8 mouse cellular contexts compared by ENCODE assay signal in genomic region chr17:23843812-23844273, GRCm38 (mm10). TPM values are rescaled to one million over a fixed set of nuclear protein-coding genes. Genes with fewer than 3 reads are reported as not detected.
A peak's percentile ranks its signal among the peaks of the same experiment; 100 is the strongest.
DNase-seq lines count a peak whose midpoint lies in the region; ATAC-seq and TF ChIP-seq lines count a peak whose summit lies in the region.

Prss32 (plus strand) TSS chr17:23843855.
Prss41 (minus strand) TSS chr17:23844172.

- H3K4me3 ChIP-seq in layer of hippocampus, adult 2 months: peak within 1 kb of the TSS; percentile 34
- peak within 1 kb of the TSS; percentile 18; the same call in 1 of the 2 replicates for H3K4me3 ChIP-seq in forebrain, embryonic 12.5 days (replicated peaks)
- H3K4me3 ChIP-seq in hindbrain, embryonic 16.5 days (ENCODE audit: low read length): no peak within 1 kb of the TSS
- H3K4me3 ChIP-seq in liver, embryonic 11.5 days (ENCODE audit: low read depth, low read length): peak within 1 kb of the TSS; percentile 27
- H3K4me3 ChIP-seq in midbrain, postnatal 0 days (ENCODE audit: low read depth, low read length): no peak within 1 kb of the TSS

- H3K27ac ChIP-seq in layer of hippocampus, adult 2 months: no peak within 1 kb of the TSS
- no peak within 1 kb of the TSS for H3K27ac ChIP-seq in forebrain, embryonic 12.5 days
- H3K27ac ChIP-seq in hindbrain, embryonic 16.5 days (ENCODE audit: low read depth, low read length): no peak within 1 kb of the TSS
- no peak within 1 kb of the TSS for H3K27ac ChIP-seq in liver, embryonic 11.5 days (ENCODE audit: low read depth, low read length)
- H3K27ac ChIP-seq in midbrain, postnatal 0 days (ENCODE audit: low read depth, low read length): no peak within 1 kb of the TSS

- peak; percentile 60; the same call in 1 of the 2 replicates for ATAC-seq in forebrain, embryonic 12.5 days (ENCODE audit: low FRiP score)
- ATAC-seq in hindbrain, embryonic 16.5 days: peak; percentile 40; the same call in 1 of the 2 replicates
- ATAC-seq in liver, embryonic 11.5 days (replicated peaks; ENCODE audit: low FRiP score): peak; percentile 65; the same call in 1 of the 2 replicates
- ATAC-seq in midbrain, postnatal 0 days (ENCODE audit: low FRiP score): 0 out of 2 replicates have a peak, but pooled peaks have one; percentile 47

- peaks cover 9% of the 10 kb centered on the region; the same call in 1 of the 2 replicates for H3K27me3 ChIP-seq in forebrain, embryonic 12.5 days
- H3K27me3 ChIP-seq in hindbrain, embryonic 16.5 days (replicated peaks; ENCODE audit: control insufficient read depth, insufficient read depth, low read length): peaks cover 3% of the 10 kb centered on the region; the same call in 1 of the 2 replicates
- no peaks in the 10 kb centered on the region for H3K27me3 ChIP-seq in liver, embryonic 11.5 days (replicated peaks; ENCODE audit: control insufficient read depth, insufficient read depth, low read length)
- no peaks in the 10 kb centered on the region for H3K27me3 ChIP-seq in midbrain, postnatal 0 days (ENCODE audit: insufficient read depth, low read length)

- H3K4me1 ChIP-seq in forebrain, embryonic 12.5 days: no peaks in the 10 kb centered on the region
- no peaks in the 10 kb centered on the region for H3K4me1 ChIP-seq in hindbrain, embryonic 16.5 days (ENCODE audit: control insufficient read depth, insufficient read depth, low read depth, low read length)
- no peaks in the 10 kb centered on the region for H3K4me1 ChIP-seq in liver, embryonic 11.5 days (replicated peaks; ENCODE audit: control insufficient read depth, insufficient read depth, low read length)
- no peaks in the 10 kb centered on the region for H3K4me1 ChIP-seq in midbrain, postnatal 0 days (ENCODE audit: insufficient read depth, low read length)

- peak in 1 of 2 experiments; percentile 50 for DNase-seq in layer of hippocampus, adult 2 months (ENCODE audit: low spot score in 2 of 2)
- no peak for DNase-seq in layer of hippocampus, postnatal 36 days
- peak; percentile 74 for DNase-seq in c-Kit-positive CD71-positive TER-119-positive erythroid progenitor cells, embryonic 14.5 days (ENCODE audit: low spot score)
- DNase-seq in liver, embryonic 11.5 days (ENCODE audit: low spot score): peak; percentile 63
- DNase-seq in midbrain, postnatal 0 days (ENCODE audit: low spot score): no peak
- DNase-seq in thymus, postnatal 0 days (ENCODE audit: low spot score): peak; percentile 62

- H3K36me3 ChIP-seq in forebrain, embryonic 12.5 days (replicated peaks): no peaks in the 10 kb centered on the region
- H3K36me3 ChIP-seq in hindbrain, embryonic 16.5 days (ENCODE audit: control insufficient read depth, insufficient read depth, low read length): no peaks in the 10 kb centered on the region
- H3K36me3 ChIP-seq in liver, embryonic 11.5 days (ENCODE audit: control insufficient read depth, insufficient read depth, low read length): no peaks in the 10 kb centered on the region
- H3K36me3 ChIP-seq in midbrain, postnatal 0 days (ENCODE audit: insufficient read depth, low read length): no peaks in the 10 kb centered on the region

- 0 out of 2 replicates have a peak within 1 kb of the TSS, but pooled peaks have one; percentile 26 for H3K9ac ChIP-seq in forebrain, embryonic 12.5 days
- no peak within 1 kb of the TSS for H3K9ac ChIP-seq in hindbrain, embryonic 16.5 days (ENCODE audit: low read depth, low read length)
- H3K9ac ChIP-seq in liver, embryonic 11.5 days (ENCODE audit: low read depth, low read length): no peak within 1 kb of the TSS
- no peak within 1 kb of the TSS for H3K9ac ChIP-seq in midbrain, postnatal 0 days (replicated peaks; ENCODE audit: low read length, poor library complexity, severe bottlenecking)

- H3K4me2 ChIP-seq in forebrain, embryonic 12.5 days: peak within 1 kb of the TSS; percentile 42
- H3K4me2 ChIP-seq in hindbrain, embryonic 16.5 days (ENCODE audit: low read length): peak within 1 kb of the TSS; percentile 24
- peak within 1 kb of the TSS; percentile 60 for H3K4me2 ChIP-seq in liver, embryonic 11.5 days
- H3K4me2 ChIP-seq in midbrain, postnatal 0 days (ENCODE audit: low read depth, low read length, poor library complexity, severe bottlenecking): no peak within 1 kb of the TSS

- 11% methylated on average over 19 of the region's 19 CpGs for WGBS in forebrain, embryonic 12.5 days
- WGBS in hindbrain, embryonic 16.5 days: 11% methylated on average over 19 of the region's 19 CpGs
- WGBS in liver, embryonic 11.5 days: 18% methylated on average over 19 of the region's 19 CpGs
- 10% methylated on average over 19 of the region's 19 CpGs for WGBS in midbrain, postnatal 0 days

- H3K9me3 ChIP-seq in forebrain, embryonic 12.5 days: no peaks in the 10 kb centered on the region
- no peaks in the 10 kb centered on the region for H3K9me3 ChIP-seq in hindbrain, embryonic 16.5 days (ENCODE audit: control insufficient read depth, low read length)
- H3K9me3 ChIP-seq in liver, embryonic 11.5 days (ENCODE audit: control insufficient read depth, low read length): no peaks in the 10 kb centered on the region
- H3K9me3 ChIP-seq in midbrain, postnatal 0 days (ENCODE audit: low read length): no peaks in the 10 kb centered on the region

- TF ChIP-seq CTCF in layer of hippocampus, adult 2 months (conservative IDR thresholded peaks at IDR 0.05): peak; percentile 82
- peak; percentile 62 for TF ChIP-seq CTCF in midbrain, postnatal 0 days (IDR thresholded peaks at IDR 0.05)

RNA-seq across cellular contexts. Expression of gene Prss32, which starts in this region (rescaled TPM):
- not detected for total RNA-seq in layer of hippocampus, adult 2 months (2021)
- not detected for total RNA-seq in layer of hippocampus, postnatal 36 days (2021)
- polyA plus RNA-seq in forebrain, embryonic 12.5 days (2016; fragmentation: Nextera tagmentation; extraction: Ambion mirVana): not detected in 2 replicates
- 0.14 TPM in 1 of 2 replicates, not detected in the other for polyA plus RNA-seq in hindbrain, embryonic 16.5 days (2015; fragmentation: Nextera tagmentation; extraction: Ambion mirVana)
- polyA plus RNA-seq in liver, embryonic 11.5 days (2014; fragmentation: Nextera tagmentation; extraction: Ambion mirVana): not detected in 2 replicates
- total RNA-seq in midbrain, postnatal 0 days (2014; rRNA removed): not detected in 2 replicates
- polyA plus RNA-seq in midbrain, postnatal 0 days (2015; fragmentation: Nextera tagmentation; extraction: Ambion mirVana): 0.23 and 0.60 TPM in 2 replicates
- 0.12 and 0.14 TPM in 2 replicates for polyA plus RNA-seq in thymus, postnatal 0 days (2015; fragmentation: Nextera tagmentation; extraction: Ambion mirVana)

RNA-seq across cellular contexts. Expression of gene Prss41, which starts in this region (rescaled TPM):
- 1 to 10 TPM; 1.9 to 2.2 TPM for total RNA-seq in layer of hippocampus, adult 2 months (2021)
- total RNA-seq in layer of hippocampus, postnatal 36 days (2021): 1 to 10 TPM; 2.0 to 2.1 TPM
- polyA plus RNA-seq in forebrain, embryonic 12.5 days (2016; fragmentation: Nextera tagmentation; extraction: Ambion mirVana): 1.3 and 3.0 TPM in 2 replicates
- 1.2 and 2.0 TPM in 2 replicates for polyA plus RNA-seq in hindbrain, embryonic 16.5 days (2015; fragmentation: Nextera tagmentation; extraction: Ambion mirVana)
- 0.84 and 1.2 TPM in 2 replicates for polyA plus RNA-seq in liver, embryonic 11.5 days (2014; fragmentation: Nextera tagmentation; extraction: Ambion mirVana)
- total RNA-seq in midbrain, postnatal 0 days (2014; rRNA removed): 0.11 and 1.8 TPM in 2 replicates
- 1.3 and 2.2 TPM in 2 replicates for polyA plus RNA-seq in midbrain, postnatal 0 days (2015; fragmentation: Nextera tagmentation; extraction: Ambion mirVana)
- 0.28 and 0.42 TPM in 2 replicates for polyA plus RNA-seq in thymus, postnatal 0 days (2015; fragmentation: Nextera tagmentation; extraction: Ambion mirVana)

Comparison
In these comparisons a context has a peak if more than half of its experiments do, and no peak if none do; other contexts are left out.
1. Peak in DNase-seq in thymus, postnatal 0 days; RNA of the genes that start here not detected or under 1 TPM.
2. DNase-seq: peak in c-Kit-positive CD71-positive TER-119-positive erythroid progenitor cells, embryonic 14.5 days (single experiment) and liver, embryonic 11.5 days (single experiment); none in layer of hippocampus, postnatal 36 days (0 of 2) and midbrain, postnatal 0 days (single experiment).
3. H3K4me3 ChIP-seq: peak in layer of hippocampus, adult 2 months (single experiment), forebrain, embryonic 12.5 days (single experiment) and liver, embryonic 11.5 days (single experiment); none in hindbrain, embryonic 16.5 days (single experiment) and midbrain, postnatal 0 days (single experiment).
4. Peak in every context shown above with its lines, with median percentiles within 50 percentile points of each other: ATAC-seq.